Mouse (Mus musculus): Measurements from ENCODE around the gene Fastk. TPM values are rescaled to one million over a fixed set of nuclear protein-coding genes. Genes with fewer than 3 reads are reported as not detected.

Gene Fastk
- polyA plus RNA-seq, 1 experiment from 2014 or later, result 125 TPM

DNA sequence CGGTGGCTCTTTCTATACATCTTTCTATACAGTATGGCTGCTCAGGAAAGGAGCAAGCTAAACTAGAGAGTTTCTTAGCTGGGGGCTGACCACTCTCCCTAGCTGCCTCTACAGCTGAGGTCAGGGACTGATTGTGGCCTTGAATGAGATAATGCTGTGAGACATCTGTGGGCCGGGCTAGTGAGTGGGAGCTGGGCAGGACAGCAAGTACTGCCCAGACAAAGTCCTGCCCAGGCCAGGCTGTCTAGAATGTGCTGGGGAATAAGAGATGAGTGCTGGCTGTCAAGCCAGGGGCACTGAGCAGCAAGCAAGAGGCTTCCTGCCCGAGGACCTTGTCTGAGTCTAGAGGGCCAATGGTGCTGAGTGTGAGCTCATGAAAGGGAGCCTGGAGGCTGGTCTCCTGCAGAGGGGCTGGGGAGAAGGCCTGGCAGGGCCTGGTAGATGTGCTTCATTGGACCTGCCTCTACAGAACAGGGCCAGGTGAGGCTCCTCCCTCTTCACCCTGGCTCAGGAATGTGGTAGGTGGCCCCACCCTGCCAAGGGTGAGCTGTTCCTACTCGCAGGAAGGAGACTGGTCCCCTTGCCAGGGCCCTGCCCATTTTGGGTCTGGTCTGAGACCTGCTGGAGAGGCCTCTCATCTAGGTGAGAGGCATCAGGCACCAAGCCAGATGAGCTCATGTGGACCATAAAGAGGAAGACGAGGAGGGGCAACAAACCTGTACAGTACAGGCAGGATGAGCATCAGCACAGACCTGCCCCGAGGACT lies 30.6 kb upstream of the Fastk start:
- peak overlapping the region; percentile 52 for H3K4me3 ChIP-seq (replicated peaks)
- H3K36me3 ChIP-seq, result peaks cover 43% of the 10 kb centered on the region
- no peaks in the 10 kb centered on the region for H3K9me3 ChIP-seq (replicated peaks)
- H3K4me1 ChIP-seq, result peaks cover 39% of the 10 kb centered on the region
- H3K4me2 ChIP-seq, result peak overlapping the region; percentile 89
- peak; percentile 12; the same call in 1 of the 2 replicates for ATAC-seq (replicated peaks; ENCODE audit: low FRiP score)
- WGBS, result 68% methylated on average over 6 of the region's 6 CpGs
- no peak overlapping the region for H3K9ac ChIP-seq
- H3K27ac ChIP-seq, result no peak overlapping the region
- peaks cover 30% of the 10 kb centered on the region for H3K27me3 ChIP-seq

- Histone ChIP-seq H3K27me3 (peaks cover 30% of the 10 kb centered on the region), H3K4me2 (peak overlapping the region; percentile 89), H3K27ac (no peak overlapping the region), H3K36me3 (peaks cover 34% of the 10 kb centered on the region), H3K4me3 (replicated peaks) (peak overlapping the region; percentile 52), H3K4me1 (peaks cover 39% of the 10 kb centered on the region), H3K9ac (peak overlapping the region; percentile 57), H3K9me3 (replicated peaks) (no peaks in the 10 kb centered on the region)
- WGBS, result 2% methylated on average over 58 of the region's 67 CpGs
- peak; percentile 40 for ATAC-seq (replicated peaks; ENCODE audit: low FRiP score)
Observed at GRCm38 (mm10) chr5:24474723-24475261, 29.7 kb upstream of the Fastk start.

GRCm38 (mm10) chr5:24474025-24474722 lies 29.1 kb upstream of the Fastk start:
- 2% methylated on average over 77 of the region's 77 CpGs for WGBS
- H3K4me3 ChIP-seq (replicated peaks), result peak overlapping the region; percentile 52
- peaks cover 39% of the 10 kb centered on the region for H3K4me1 ChIP-seq
- H3K9ac ChIP-seq, result peak overlapping the region; percentile 57
- no peaks in the 10 kb centered on the region for H3K9me3 ChIP-seq (replicated peaks)
- peaks cover 30% of the 10 kb centered on the region for H3K27me3 ChIP-seq
- H3K36me3 ChIP-seq, result peaks cover 28% of the 10 kb centered on the region
- H3K27ac ChIP-seq, result 0 out of 2 replicates have a peak overlapping the region, but pooled peaks have one; percentile 58
- H3K4me2 ChIP-seq, result peak overlapping the region; percentile 89
- ATAC-seq (replicated peaks; ENCODE audit: low FRiP score), result peak; percentile 45

DNA sequence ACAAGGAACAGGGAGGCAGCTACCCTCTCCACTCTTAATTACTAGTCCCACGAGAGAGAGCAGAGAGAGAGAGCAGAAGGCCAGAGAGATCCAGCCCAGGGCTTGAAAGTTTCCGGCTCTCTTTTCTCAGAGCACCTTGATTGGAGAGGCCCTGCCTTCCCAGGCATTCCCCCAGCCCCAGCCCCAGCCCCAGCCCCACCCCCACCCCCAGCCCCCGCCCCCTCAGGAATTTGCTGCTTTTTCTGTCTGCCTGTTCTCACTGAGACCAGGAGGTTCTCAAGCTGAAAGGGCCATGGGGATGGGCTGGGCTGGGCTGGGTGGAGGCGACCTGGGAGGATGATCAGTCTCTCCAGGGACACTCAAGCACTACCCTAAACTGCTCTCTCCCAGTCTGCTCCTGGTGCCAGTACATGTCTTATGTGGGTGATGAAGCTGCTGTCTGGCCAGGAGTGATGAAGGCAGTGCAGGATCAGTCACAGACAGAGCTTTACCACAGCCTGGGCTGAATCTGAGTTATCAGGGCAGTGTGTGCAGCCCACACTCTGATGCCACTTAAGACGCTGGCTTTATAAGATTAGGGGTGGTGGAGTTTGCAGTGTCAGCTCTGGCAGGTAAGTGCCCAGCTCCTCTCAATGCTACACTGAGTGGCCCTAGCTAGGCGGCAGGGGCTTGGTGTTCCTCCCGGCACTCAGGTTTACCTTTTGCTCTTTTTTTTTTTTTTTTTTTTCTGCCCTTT lies 28.0 kb upstream of the Fastk start:
- WGBS, result 45% methylated on average over 6 of the region's 7 CpGs
- peaks cover 17% of the 10 kb centered on the region for H3K36me3 ChIP-seq
- peaks cover 42% of the 10 kb centered on the region for H3K4me1 ChIP-seq
- no peak for ATAC-seq (replicated peaks; ENCODE audit: low FRiP score)
- no peak overlapping the region for H3K4me3 ChIP-seq (replicated peaks)
- H3K27me3 ChIP-seq, result peaks cover 30% of the 10 kb centered on the region
- no peak overlapping the region for H3K27ac ChIP-seq
- no peak overlapping the region for H3K9ac ChIP-seq
- H3K9me3 ChIP-seq (replicated peaks), result no peaks in the 10 kb centered on the region
- H3K4me2 ChIP-seq, result 0 out of 2 replicates have a peak overlapping the region, but pooled peaks have one; percentile 89

GRCm38 (mm10) chr5:24470600-24470999 lies 25.5 kb upstream of the Fastk start:
- H3K27me3 ChIP-seq, result peaks cover 27% of the 10 kb centered on the region
- H3K36me3 ChIP-seq, result no peaks in the 10 kb centered on the region
- H3K4me2 ChIP-seq, result no peak overlapping the region
- no peak; the same call in 1 of the 2 replicates for ATAC-seq (replicated peaks; ENCODE audit: low FRiP score)
- H3K9ac ChIP-seq, result no peak overlapping the region
- WGBS, result 11% methylated on average over 5 of the region's 5 CpGs
- H3K27ac ChIP-seq, result no peak overlapping the region
- no peak overlapping the region for H3K4me3 ChIP-seq (replicated peaks)
- no peaks in the 10 kb centered on the region for H3K9me3 ChIP-seq (replicated peaks)
- H3K4me1 ChIP-seq, result peaks cover 37% of the 10 kb centered on the region

- Histone ChIP-seq H3K27ac (no peak overlapping the region), H3K27me3 (no peaks in the 10 kb centered on the region), H3K4me1 (0 out of 2 replicates have a peak, but pooled peaks cover 12% of the 10 kb centered on the region), H3K9ac (no peak overlapping the region), H3K4me3 (replicated peaks) (no peak overlapping the region), H3K36me3 (peaks cover under 1% of the 10 kb centered on the region), H3K9me3 (replicated peaks) (no peaks in the 10 kb centered on the region), H3K4me2 (no peak overlapping the region)
- ATAC-seq (replicated peaks; ENCODE audit: low FRiP score), result no peak
- 77% methylated on average over 12 of the region's 12 CpGs for WGBS
Observed at GRCm38 (mm10) chr5:24466762-24467161, 21.7 kb upstream of the Fastk start.

DNA sequence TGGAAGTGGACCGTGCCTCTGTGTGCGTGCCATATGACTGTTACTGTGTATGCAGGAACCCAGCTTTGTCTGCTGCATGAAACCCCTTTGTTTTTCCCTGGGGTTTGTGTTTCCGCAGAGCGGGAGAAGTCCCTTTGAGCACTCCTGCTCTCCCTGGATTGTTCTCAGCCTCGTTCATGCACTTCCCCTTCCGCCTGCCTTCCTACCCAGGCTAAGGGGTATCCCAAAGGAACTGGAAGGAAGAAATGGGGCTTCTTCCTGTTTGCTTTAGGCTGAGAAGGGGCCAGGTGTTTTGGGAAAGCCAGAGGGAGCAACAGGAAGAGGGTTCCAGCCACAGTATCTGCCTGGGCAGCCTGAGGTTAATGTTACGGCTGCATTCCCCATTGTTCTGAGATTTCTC lies 10.5 kb upstream of the Fastk start:
- ATAC-seq (replicated peaks; ENCODE audit: low FRiP score), result no peak
- no peaks in the 10 kb centered on the region for H3K27me3 ChIP-seq
- H3K4me1 ChIP-seq, result peaks cover 55% of the 10 kb centered on the region
- no peak overlapping the region for H3K4me3 ChIP-seq (replicated peaks)
- H3K9me3 ChIP-seq (replicated peaks), result no peaks in the 10 kb centered on the region
- 69% methylated on average over 7 of the region's 7 CpGs for WGBS
- H3K4me2 ChIP-seq, result peak overlapping the region; percentile 94
- H3K27ac ChIP-seq, result peak overlapping the region; percentile 81
- peaks cover 16% of the 10 kb centered on the region for H3K36me3 ChIP-seq
- H3K9ac ChIP-seq, result no peak overlapping the region

DNA sequence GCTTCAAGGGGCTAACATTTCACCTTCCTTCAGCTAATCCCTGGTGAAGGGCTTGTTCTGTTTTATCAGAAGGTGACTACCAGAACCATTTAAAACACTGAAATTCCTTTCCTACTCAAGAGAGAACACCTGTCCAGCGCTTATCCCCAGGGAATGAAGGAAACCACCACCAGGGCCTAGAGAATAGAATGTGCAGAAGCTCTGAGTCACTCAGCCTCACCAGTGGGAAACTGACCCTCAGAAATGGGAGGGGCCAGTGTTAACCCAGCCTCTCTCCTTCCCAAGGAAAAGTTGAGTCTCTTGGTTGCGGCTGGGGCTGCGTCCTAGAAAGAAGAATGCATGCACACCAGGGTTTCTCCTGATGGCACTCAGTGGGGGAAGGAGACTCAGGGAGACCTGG lies 10.0 kb upstream of the Fastk start:
- WGBS, result 72% methylated on average over 3 of the region's 3 CpGs
- Histone ChIP-seq H3K9me3 (replicated peaks) (no peaks in the 10 kb centered on the region), H3K9ac (no peak overlapping the region), H3K4me2 (peak overlapping the region; percentile 94), H3K36me3 (peaks cover 13% of the 10 kb centered on the region), H3K27ac (peak overlapping the region; percentile 81), H3K4me3 (replicated peaks) (no peak overlapping the region), H3K27me3 (peaks cover under 1% of the 10 kb centered on the region; the same call in 1 of the 2 replicates), H3K4me1 (peaks cover 54% of the 10 kb centered on the region)
- ATAC-seq (replicated peaks; ENCODE audit: low FRiP score), result no peak

- peaks cover 10% of the 10 kb centered on the region; the same call in 1 of the 2 replicates for H3K36me3 ChIP-seq
- no peak for ATAC-seq (replicated peaks; ENCODE audit: low FRiP score)
- H3K4me3 ChIP-seq (replicated peaks), result peak overlapping the region; percentile 87
- H3K4me1 ChIP-seq, result peaks cover 50% of the 10 kb centered on the region
- peaks cover 3% of the 10 kb centered on the region; the same call in 1 of the 2 replicates for H3K27me3 ChIP-seq
- H3K9ac ChIP-seq, result peak overlapping the region; percentile 90; the same call in 1 of the 2 replicates
- 11% methylated on average over 2 of the region's 2 CpGs for WGBS
- H3K27ac ChIP-seq, result peak overlapping the region; percentile 81; the same call in 1 of the 2 replicates
- H3K9me3 ChIP-seq (replicated peaks), result no peaks in the 10 kb centered on the region
- H3K4me2 ChIP-seq, result peak overlapping the region; percentile 94
Observed at GRCm38 (mm10) chr5:24453985-24454303, 8.9 kb upstream of the Fastk start.

- peak overlapping the region; percentile 87 for H3K4me3 ChIP-seq (replicated peaks)
- WGBS, result 11% methylated on average over 5 of the region's 5 CpGs
- H3K27me3 ChIP-seq, result peaks cover 3% of the 10 kb centered on the region; the same call in 1 of the 2 replicates
- H3K9ac ChIP-seq, result peak overlapping the region; percentile 90
- H3K9me3 ChIP-seq (replicated peaks), result no peaks in the 10 kb centered on the region
- H3K36me3 ChIP-seq, result 0 out of 2 replicates have a peak, but pooled peaks cover 5% of the 10 kb centered on the region
- no peak for ATAC-seq (replicated peaks; ENCODE audit: low FRiP score)
- peak overlapping the region; percentile 94 for H3K4me2 ChIP-seq
- H3K27ac ChIP-seq, result peak overlapping the region; percentile 89
- peaks cover 50% of the 10 kb centered on the region for H3K4me1 ChIP-seq
Observed at GRCm38 (mm10) chr5:24453283-24453984, 8.3 kb upstream of the Fastk start.

DNA sequence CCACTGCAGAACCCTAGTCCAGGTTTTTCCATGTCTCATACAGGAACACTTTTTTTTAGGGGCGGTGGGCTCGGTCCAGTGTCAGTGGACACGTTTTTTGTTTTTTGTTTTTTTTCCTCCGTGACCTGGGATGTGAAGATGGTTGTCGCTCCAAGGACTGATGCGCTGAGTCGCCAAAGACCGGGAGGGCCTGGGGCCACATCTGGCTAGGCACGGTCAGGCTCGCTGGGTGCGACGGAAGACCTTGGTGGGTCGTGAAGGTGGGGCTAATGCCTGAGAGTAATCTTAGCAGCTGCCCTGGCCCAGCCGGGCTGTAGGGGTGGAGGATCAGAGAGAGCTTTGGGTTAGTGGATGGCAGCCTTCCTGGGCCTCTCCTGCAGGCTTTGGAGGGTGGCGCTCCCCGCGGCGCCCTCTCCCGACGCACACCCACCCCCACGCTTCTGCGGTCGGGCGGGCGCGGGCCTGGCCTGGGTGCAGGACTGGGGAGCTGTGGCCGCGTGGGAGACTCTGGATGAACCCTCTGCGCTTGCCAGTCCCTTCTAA lies 7.7 kb upstream of the Fastk start:
- Histone ChIP-seq H3K4me3 (replicated peaks) (peak overlapping the region; percentile 87), H3K36me3 (0 out of 2 replicates have a peak, but pooled peaks cover 3% of the 10 kb centered on the region), H3K4me2 (peak overlapping the region; percentile 94), H3K9ac (peak overlapping the region; percentile 90), H3K9me3 (replicated peaks) (no peaks in the 10 kb centered on the region), H3K27me3 (peaks cover 3% of the 10 kb centered on the region; the same call in 1 of the 2 replicates), H3K27ac (peak overlapping the region; percentile 89), H3K4me1 (peaks cover 54% of the 10 kb centered on the region)
- peak; percentile 15; the same call in 1 of the 2 replicates for ATAC-seq (replicated peaks; ENCODE audit: low FRiP score)
- 0% methylated on average over 28 of the region's 29 CpGs for whole genome bisulfite sequencing
